Mouse (Mus musculus) MEL (cell line): ENCODE results near the gene Gm11627. TPM values are rescaled to one million over a fixed set of nuclear protein-coding genes. Genes with fewer than 3 reads are reported as not detected.
"Not testable (repeated sequence)": the region's sequence is repeated elsewhere in the genome, so short reads cannot be mapped to it uniquely, and the experiment has no call there.

Source experiments
- DNase-seq: peaks from one replicate; pipeline ENCODE4 v3.0.0; 2011; ENCODE audit warnings: low read depth, low spot score
- H3K27ac ChIP-seq: 2 replicates; pipeline ENCODE4 v1.5.1; 2012; ENCODE audit warnings: low read depth, mild to moderate bottlenecking, control low read depth, low read length, moderate library complexity; ENCODE audit not compliant: control insufficient read depth
- H3K27me3 ChIP-seq, 2 experiments: fragments of 150-350 bp in 1 of 2; sonication (generic) in 1 of 2; 2 replicates each; pipeline ENCODE4 v1.6.1; 2012; ENCODE audit warnings: low read length in 2 of 2, mild to moderate bottlenecking in 2 of 2, improper control_type of control experiment in 1 of 2, moderate library complexity in 1 of 2; ENCODE audit not compliant: insufficient read depth in 2 of 2, control insufficient read depth in 1 of 2
- H3K36me3 ChIP-seq, 2 experiments: 2 replicates each; pipeline ENCODE4 v1.6.1; 2012 to 2014; ENCODE audit warnings: low read length in 2 of 2, improper control_type of control experiment in 1 of 2, inconsistent platforms in 1 of 2, mild to moderate bottlenecking in 1 of 2; ENCODE audit not compliant: insufficient read depth in 2 of 2, control insufficient read depth in 1 of 2
- H3K4me1 ChIP-seq, 2 experiments: fragments of 150-350 bp in 1 of 2; sonication (generic) in 1 of 2; 2 replicates each; pipeline ENCODE4 v1.6.1; 2012; ENCODE audit warnings: low read length in 2 of 2, improper control_type of control experiment in 1 of 2, mild to moderate bottlenecking in 1 of 2; ENCODE audit not compliant: insufficient read depth in 2 of 2, control insufficient read depth in 1 of 2
- H3K4me3 ChIP-seq, 2 experiments: fragments of 150-350 bp in 1 of 2; sonication (generic) in 1 of 2; 2 replicates each; pipeline ENCODE4 v1.5.1; 2012; ENCODE audit warnings: low read depth in 2 of 2, low read length in 2 of 2, mild to moderate bottlenecking in 2 of 2, moderate library complexity in 2 of 2, control low read depth in 1 of 2, improper control_type of control experiment in 1 of 2; ENCODE audit not compliant: control insufficient read depth in 1 of 2, insufficient read depth in 1 of 2
- H3K79me2 ChIP-seq: 2 replicates; pipeline ENCODE4 v1.6.1; 2012; ENCODE audit warnings: mild to moderate bottlenecking, low read length, moderate library complexity; ENCODE audit not compliant: control insufficient read depth, poor library complexity, insufficient read depth
- H3K9ac ChIP-seq: 2 replicates; pipeline ENCODE4 v1.6.1; 2012; ENCODE audit warnings: low read depth, mild to moderate bottlenecking, control low read depth, low read length, moderate library complexity; ENCODE audit not compliant: control insufficient read depth, poor library complexity, severe bottlenecking
- H3K9me3 ChIP-seq: fragments of 150-350 bp; sonication (generic); replicated peaks from 2 replicates; pipeline ENCODE4 v1.6.1; 2012; ENCODE audit warnings: mild to moderate bottlenecking, low read length, improper control_type of control experiment, moderate library complexity; ENCODE audit not compliant: insufficient read depth
- EP300 ChIP-seq, 2 experiments: IDR thresholded peaks; 2 replicates each; pipeline ENCODE4 v1.6.1; 2011; ENCODE audit warnings: improper control_type of control experiment in 2 of 2, low read length in 2 of 2, low read depth in 1 of 2, mild to moderate bottlenecking in 1 of 2
- ETS1 ChIP-seq: IDR thresholded peaks from 2 replicates; pipeline ENCODE4 v1.6.1; 2012; ENCODE audit warnings: low read depth, mild to moderate bottlenecking, inconsistent platforms, low read length, improper control_type of control experiment, moderate library complexity
- GATA1 ChIP-seq: IDR thresholded peaks from 2 replicates; pipeline ENCODE4 v1.6.1; 2011; ENCODE audit warnings: low read depth, low read length, improper control_type of control experiment
- HCFC1 ChIP-seq: IDR thresholded peaks from 2 replicates; pipeline ENCODE4 v1.6.1; 2012; ENCODE audit warnings: low read depth, mild to moderate bottlenecking, inconsistent platforms, low read length, improper control_type of control experiment, moderate library complexity
- KAT2A ChIP-seq: conservative IDR thresholded peaks from 2 replicates; pipeline ENCODE4 v1.6.1; 2012; ENCODE audit warnings: low read depth, low read length, improper control_type of control experiment, inconsistent platforms
- MXI1 ChIP-seq: IDR thresholded peaks from 2 replicates; pipeline ENCODE4 v1.6.1; 2011; ENCODE audit warnings: mild to moderate bottlenecking, low read depth, low read length, improper control_type of control experiment
- MYB ChIP-seq: IDR thresholded peaks from 2 replicates; pipeline ENCODE4 v1.6.1; 2011; ENCODE audit warnings: mild to moderate bottlenecking, low read depth, low read length, improper control_type of control experiment
- NELFE ChIP-seq: IDR thresholded peaks from 2 replicates; pipeline ENCODE4 v1.6.1; 2011; ENCODE audit warnings: low read depth, low read length, improper control_type of control experiment
- NRF1 ChIP-seq: IDR thresholded peaks from 2 replicates; pipeline ENCODE4 v1.6.1; 2014; ENCODE audit warnings: low read depth, mild to moderate bottlenecking, inconsistent platforms, low read length, improper control_type of control experiment, moderate library complexity; ENCODE audit not compliant: poor library complexity, insufficient read depth, severe bottlenecking
- POLR2A ChIP-seq, 2 experiments: IDR thresholded peaks; 2 replicates each; pipeline ENCODE4 v1.6.1; 2011 to 2012; ENCODE audit warnings: low read length in 2 of 2, mild to moderate bottlenecking in 2 of 2, control low read depth in 1 of 2, improper control_type of control experiment in 1 of 2, low read depth in 1 of 2, moderate library complexity in 1 of 2; ENCODE audit not compliant: control insufficient read depth in 1 of 2, insufficient read depth in 1 of 2, poor library complexity in 1 of 2
- POLR2AphosphoS5 ChIP-seq: IDR thresholded peaks from 2 replicates; pipeline ENCODE4 v1.6.1; 2012; ENCODE audit warnings: low read depth, borderline replicate concordance, mild to moderate bottlenecking, inconsistent platforms, low read length, moderate library complexity, mixed read lengths
- SIN3A ChIP-seq: IDR thresholded peaks from 2 replicates; pipeline ENCODE4 v1.6.1; 2012; ENCODE audit warnings: low read length, improper control_type of control experiment, inconsistent platforms
- SMC3 ChIP-seq: IDR thresholded peaks from 2 replicates; pipeline ENCODE4 v1.6.1; 2011; ENCODE audit warnings: low read depth, low read length, improper control_type of control experiment
- TBP ChIP-seq: IDR thresholded peaks from 2 replicates; pipeline ENCODE4 v1.8.0; 2011; ENCODE audit warnings: low read depth, low read length, improper control_type of control experiment
- TCF12 ChIP-seq: IDR thresholded peaks from 2 replicates; pipeline ENCODE4 v1.6.1; 2014; ENCODE audit warnings: low read depth, mild to moderate bottlenecking, inconsistent platforms, low read length, improper control_type of control experiment, moderate library complexity
- USF1 ChIP-seq: IDR thresholded peaks from 2 replicates; pipeline ENCODE4 v1.6.1; 2014; ENCODE audit warnings: low read depth, mild to moderate bottlenecking, inconsistent platforms, low read length, improper control_type of control experiment, moderate library complexity
- ZC3H11A ChIP-seq: IDR thresholded peaks from 2 replicates; pipeline ENCODE4 v1.6.1; 2012; ENCODE audit warnings: low read depth, mild to moderate bottlenecking, inconsistent platforms, low read length, improper control_type of control experiment
- ZMIZ1 ChIP-seq: IDR thresholded peaks from 2 replicates; pipeline ENCODE4 v1.6.1; 2012; ENCODE audit warnings: low read depth, mild to moderate bottlenecking, inconsistent platforms, low read length, improper control_type of control experiment, moderate library complexity
- ZNF384 ChIP-seq: IDR thresholded peaks from 2 replicates; pipeline ENCODE4 v1.6.1; 2012; ENCODE audit warnings: low read depth, mild to moderate bottlenecking, inconsistent platforms, low read length, improper control_type of control experiment
- polyA plus RNA-seq, 2 experiments: library from polyadenylated mRNA; stranded (reverse) in 1 of 2; unstranded in 1 of 2; fragments of >175 nt in 1 of 2; fragments of >200 nt in 1 of 2; gene quantifications; 2 replicates each; pipeline versions ENCODE4 v1.2.1 to v1.2.4; 2012; ENCODE audit warnings: low replicate concordance in 2 of 2, low read depth in 1 of 2; ENCODE audit not compliant: insufficient read length in 2 of 2, insufficient read depth in 1 of 2, missing spikeins in 1 of 2
- total RNA-seq: library from RNA; depleted of rRNA; stranded (reverse); fragments of 300-350 nt; gene quantifications from 2 replicates; pipeline ENCODE4 v1.2.3, GENCODE M21; 2012

The Gm11627 gene
- total and polyA plus RNA-seq, 3 experiments: 0.13 to 0.35 TPM; not detected in 1

GRCm38 (mm10) chr11:102551176-102551575 lies 28.1 kb downstream of the Gm11627 start:
- Histone ChIP-seq H3K4me3 (no peak overlapping the region), H3K9me3 (no peaks in the 10 kb centered on the region), H3K79me2 (peaks cover 71% of the 10 kb centered on the region), H3K27ac (no peak overlapping the region), H3K9ac (no peak overlapping the region), H3K27me3 (no peaks in the 10 kb centered on the region), H3K4me1 (peaks cover 11 to 13% of the 10 kb centered on the region in 2 experiments), H3K36me3 (peaks cover 9 to 28% of the 10 kb centered on the region in 2 experiments; a peak in 3 of 4 replicates)
- TF ChIP-seq MXI1 (no peak), MYB (no peak), POLR2AphosphoS5 (no peak), NRF1 (no peak), HCFC1 (no peak), ZNF384 (no peak), SMC3 (no peak), USF1 (no peak), KAT2A (no peak), POLR2A (IDR thresholded peaks at IDR 0.05; ENCODE audit: control insufficient read depth in 1 of 2, insufficient read depth in 1 of 2, low read depth in 1 of 2, low read length in 2 of 2, poor library complexity in 1 of 2) (no peak), TBP (no peak), ZMIZ1 (no peak), TCF12 (no peak), NELFE (no peak)
- no peak for DNase-seq

DNA sequence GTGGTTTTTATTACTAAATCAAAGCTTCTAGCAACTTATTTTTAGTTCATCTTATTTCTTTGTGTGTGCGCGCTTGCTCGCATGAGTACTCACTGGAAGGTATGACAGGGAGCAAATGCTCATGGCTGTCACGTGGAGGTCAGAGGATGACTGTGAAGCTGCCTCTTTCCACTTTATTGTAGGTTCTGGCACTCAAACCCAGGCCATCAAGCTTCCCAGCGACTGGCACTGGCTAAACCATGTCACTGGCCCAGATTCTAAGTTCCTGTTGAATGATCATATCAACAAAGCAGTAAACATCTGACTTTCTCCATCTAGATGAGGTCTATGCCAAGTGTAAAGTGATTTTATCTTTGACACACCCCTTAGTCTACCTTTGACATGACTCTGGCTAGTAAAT lies 37.8 kb downstream of the Gm11627 start:
- no peaks in the 10 kb centered on the region for H3K27me3 ChIP-seq

DNA sequence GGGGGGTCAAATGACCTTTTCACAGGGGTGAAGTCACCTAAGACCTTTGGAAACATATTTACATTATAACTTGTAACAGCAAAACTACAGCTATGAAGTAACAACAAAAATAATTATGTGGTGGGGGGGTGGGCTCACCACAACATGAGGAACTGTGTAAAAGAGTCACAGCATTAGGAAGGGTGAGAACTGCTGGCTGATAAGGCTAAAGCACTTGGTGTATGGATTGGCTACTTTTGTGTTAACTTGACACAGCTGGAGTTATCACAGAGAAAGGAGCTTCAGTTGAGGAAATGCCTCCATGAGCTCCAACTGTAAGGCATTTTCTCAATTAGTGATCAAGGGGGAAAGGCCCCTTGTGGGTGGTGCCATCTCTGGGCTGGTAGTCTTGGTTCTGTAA lies 39.0 kb downstream of the Gm11627 start:
- Histone ChIP-seq H3K36me3 (peaks cover 33 to 39% of the 10 kb centered on the region in 2 experiments), H3K4me1 (peaks cover 14 to 24% of the 10 kb centered on the region in 2 experiments), H3K79me2 (peaks cover 38% of the 10 kb centered on the region)
- H3K9me3 ChIP-seq, H3K27me3 ChIP-seq, H3K9ac ChIP-seq: not testable (repeated sequence)
- peak; percentile 72 for DNase-seq
- TF ChIP-seq GATA1 (peak; percentile 75), ZNF384 (peak; percentile 71; the same call in 1 of the 2 replicates), EP300 (IDR thresholded peaks at IDR 0.05; ENCODE audit: low read depth in 1 of 2, low read length in 2 of 2) (peak; percentile 30 to 55; a peak in 2 of 4 replicates), ETS1 (0 out of 2 replicates have a peak, but pooled peaks have one; percentile 27)
- TF ChIP-seq, all 39 proteins: peak for 4; not testable (repeated sequence) for 35
- H3K27ac ChIP-seq, H3K4me3 ChIP-seq: not testable (repeated sequence)

More for the DNA sequence above, 37.8 kb downstream of the Gm11627 start:
- H3K9me3 ChIP-seq: no peaks in the 10 kb centered on the region
- H3K36me3 ChIP-seq: peaks cover 33% of the 10 kb centered on the region in 2 experiments
- H3K27ac ChIP-seq: no peak overlapping the region
- no peak for DNase-seq
- peaks cover 14 to 24% of the 10 kb centered on the region in 2 experiments for H3K4me1 ChIP-seq
- TF ChIP-seq SIN3A (no peak), ZC3H11A (no peak)
- H3K79me2 ChIP-seq: peaks cover 48% of the 10 kb centered on the region
- no peak overlapping the region for H3K9ac ChIP-seq
- H3K4me3 ChIP-seq: no peak overlapping the region
